Mouse (Mus musculus) heart, embryonic 16.5 days (tissue): ENCODE measurements around the gene Alppl2. TPM values are rescaled to one million over a fixed set of nuclear protein-coding genes. Genes with fewer than 3 reads are reported as not detected.

ENCODE experiments used
- polyA plus RNA-seq: library from polyadenylated mRNA; unstranded; fragments of >200 nt; fragmentation: Nextera tagmentation; extraction: Ambion mirVana; gene quantifications from 2 replicates; pipeline ENCODE4 v1.2.1, GENCODE M21; 2015

Alppl2 gene
- polyA plus RNA-seq, 1 experiment from 2014 or later = not detected

Other genes starting within 250 kb of the Alppl2 start
- gene Alpi, start 11.7 kb upstream of the Alppl2 start, polyA plus RNA-seq = 0.74 TPM in 1 of 2 replicates, not detected in the other
- gene Akp3, start 35.0 kb upstream of the Alppl2 start, polyA plus RNA-seq = not detected in 2 replicates
- gene Ecel1, start 66.6 kb upstream of the Alppl2 start, polyA plus RNA-seq = 0.71 and 0.88 TPM in 2 replicates
- not detected in 2 replicates for gene Prss56, start 93.4 kb upstream of the Alppl2 start, polyA plus RNA-seq
- 0.05 and 0.13 TPM in 2 replicates for gene Chrnd, start 100.7 kb upstream of the Alppl2 start, polyA plus RNA-seq
- 1.1 and 1.6 TPM in 2 replicates for gene Chrng, start 114.7 kb upstream of the Alppl2 start, polyA plus RNA-seq
- 100 and 104 TPM in 2 replicates for gene Eif4e2, start 124.0 kb upstream of the Alppl2 start, polyA plus RNA-seq
- 0.46 and 0.76 TPM in 2 replicates for gene Efhd1, start 174.4 kb upstream of the Alppl2 start, polyA plus RNA-seq
- gene Gigyf2, start 237.1 kb upstream of the Alppl2 start, polyA plus RNA-seq = 30.7 and 31.6 TPM in 2 replicates